Mouse (Mus musculus) C2C12 (cell line): Measurements from ENCODE around the gene Dpf1. TPM values are rescaled to one million over a fixed set of nuclear protein-coding genes. Genes with fewer than 3 reads are reported as not detected.

Source experiments
- H3K27me3 ChIP-seq: one replicate; pipeline ENCODE4 v1.6.1; 2011; ENCODE audit not compliant: control insufficient read depth, insufficient read depth, insufficient read length
- H3K36me3 ChIP-seq: one replicate; pipeline ENCODE4 v1.6.1; 2011; ENCODE audit not compliant: control insufficient read depth, insufficient read depth
- H3K4me3 ChIP-seq: one replicate; pipeline ENCODE4 v1.5.1; 2011; ENCODE audit warnings: mild to moderate bottlenecking, control low read depth; ENCODE audit not compliant: poor library complexity, insufficient read depth, severe bottlenecking
- H3K79me2 ChIP-seq: one replicate; pipeline ENCODE4 v1.6.1; 2011; ENCODE audit not compliant: control insufficient read depth, insufficient read depth
- H3K79me3 ChIP-seq: one replicate; pipeline ENCODE4 v1.6.1; 2011; ENCODE audit warnings: low read depth, control low read depth
- H3ac ChIP-seq: one replicate; pipeline ENCODE3; 2011; ENCODE audit warnings: low read depth; ENCODE audit not compliant: control insufficient read depth, insufficient read length
- CEBPB ChIP-seq: IDR thresholded peaks from one replicate; pipeline ENCODE4 v1.6.1; 2011; ENCODE audit warnings: low read depth, mild to moderate bottlenecking, control low read depth, moderate library complexity
- CTCF ChIP-seq: IDR thresholded peaks from one replicate; pipeline ENCODE4 v1.5.1; 2011; ENCODE audit not compliant: control insufficient read depth, insufficient read depth, insufficient read length
- FOSL1 ChIP-seq: IDR thresholded peaks from one replicate; pipeline ENCODE4 v1.8.0; 2011; ENCODE audit warnings: mild to moderate bottlenecking, low read length; ENCODE audit not compliant: poor library complexity, insufficient read depth, severe bottlenecking
- MAX ChIP-seq: IDR thresholded peaks from one replicate; pipeline ENCODE4 v1.6.1; 2011; ENCODE audit warnings: mild to moderate bottlenecking, control low read depth
- MYOD1 ChIP-seq: IDR thresholded peaks from one replicate; pipeline ENCODE4 v1.6.1; 2011; ENCODE audit warnings: low read depth; ENCODE audit not compliant: control insufficient read depth, insufficient read length
- MYOG ChIP-seq: IDR thresholded peaks from one replicate; pipeline ENCODE4 v1.6.1; 2011; ENCODE audit not compliant: control insufficient read depth, insufficient read length; ENCODE audit errors: extremely low read depth
- USF1 ChIP-seq: IDR thresholded peaks from one replicate; pipeline ENCODE4 v1.6.1; 2011; ENCODE audit warnings: low read depth, mild to moderate bottlenecking, control low read depth, moderate library complexity
- long read RNA-seq, 2 experiments: library from polyadenylated mRNA; unstranded; transcript quantifications; one replicate each; pipeline ENCODE4 v2.0.0; 2019 to 2020
- polyA plus RNA-seq: library from polyadenylated mRNA; unstranded; fragments of >200 nt; fragmentation: generic; extraction: Trizol; gene quantifications from one replicate; pipeline ENCODE4 v1.2.1, GENCODE M21; 2012; ENCODE audit warnings: missing spikeins

The Dpf1 gene
- polyA plus RNA-seq: 14.3 TPM
- long read RNA-seq, experiment 1, partial matches to known transcripts: 0 of 3 reads
- long read RNA-seq, experiment 1, other reads (novel, unspliced or antisense): 2 of 3 reads
- long read RNA-seq, experiment 2, partial matches to known transcripts: 0 of 6 reads
- long read RNA-seq, experiment 2, other reads (novel, unspliced or antisense): 4 of 6 reads

DNA sequence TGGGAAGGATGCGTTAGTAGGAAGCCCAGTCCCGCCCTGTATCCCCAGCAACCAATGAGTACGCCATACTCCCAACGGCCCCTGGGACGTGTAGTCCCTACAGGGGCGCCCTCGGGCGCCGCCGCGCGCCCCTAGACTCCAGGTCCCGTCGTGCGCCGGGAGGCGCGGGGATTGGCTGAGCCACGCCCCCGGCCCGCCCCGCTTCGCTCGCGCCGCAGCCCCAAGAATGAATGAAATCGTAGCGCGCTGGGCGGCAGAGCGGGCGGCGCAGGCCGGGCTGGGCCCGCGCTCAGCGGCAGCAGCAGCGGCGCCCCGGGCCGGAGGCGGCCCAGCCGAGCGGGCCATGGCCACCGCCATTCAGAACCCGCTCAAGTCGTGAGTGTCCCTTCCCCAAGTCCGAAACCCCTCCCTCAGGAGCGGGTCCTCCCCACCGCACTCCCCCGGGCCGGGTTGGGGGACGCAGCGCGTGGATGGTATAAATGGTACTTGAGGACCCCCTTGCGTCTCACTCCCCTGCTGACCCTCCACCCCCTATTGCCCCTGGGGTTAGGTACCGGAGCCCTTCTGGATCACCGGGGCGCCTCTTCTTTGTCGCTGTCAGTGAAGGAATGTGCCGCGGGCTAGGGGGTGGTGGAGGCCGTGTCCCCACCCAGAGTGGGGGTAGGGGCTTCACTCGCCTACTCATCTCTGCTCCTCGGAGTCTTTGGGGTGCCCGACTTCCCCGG is at the start of gene Dpf1:
Gene Dpf1, plus strand, starts transcription at position 214 of the 725 bp plus-strand sequence.
- Histone ChIP-seq H3K79me3 (no peaks in the 10 kb centered on the region), H3K79me2 (no peaks in the 10 kb centered on the region), H3K36me3 (no peaks in the 10 kb centered on the region), H3K27me3 (no peaks in the 10 kb centered on the region), H3K4me3 (peak within 1 kb of the TSS; percentile 53), H3ac (peak within 1 kb of the TSS; percentile 90)
- TF ChIP-seq CEBPB: no peak
- no peak for TF ChIP-seq CTCF
- TF ChIP-seq MYOG: no peak
- no peak for TF ChIP-seq USF1
- no peak for TF ChIP-seq MAX
- no peak for TF ChIP-seq FOSL1
- no peak for TF ChIP-seq MYOD1

DNA sequence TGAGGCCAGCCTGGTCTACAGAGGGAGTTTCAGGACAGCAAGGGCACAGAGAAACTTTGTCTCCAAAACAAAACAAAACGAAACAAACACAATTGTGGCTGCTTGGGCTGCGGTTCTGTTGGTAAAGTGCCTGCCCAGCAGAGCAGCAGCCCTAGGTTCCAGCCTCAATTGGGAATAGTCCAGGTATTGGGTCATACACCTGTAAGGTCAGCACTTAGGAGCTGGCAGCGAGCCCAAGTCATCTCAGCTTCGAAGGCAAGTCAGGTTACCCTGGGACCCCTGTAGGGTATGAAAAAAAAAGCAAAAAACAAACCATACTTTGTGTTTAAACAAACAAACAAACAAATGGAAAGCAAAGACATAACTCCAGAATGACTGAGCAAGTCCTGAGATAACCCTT is 47.9 kb upstream of the Dpf1 start:
- TF ChIP-seq CTCF: no peak
- Histone ChIP-seq H3K4me3 (no peak overlapping the region), H3K36me3 (no peaks in the 10 kb centered on the region), H3ac (no peak overlapping the region), H3K27me3 (peaks cover 5% of the 10 kb centered on the region), H3K79me3 (no peaks in the 10 kb centered on the region), H3K79me2 (no peaks in the 10 kb centered on the region)

- Histone ChIP-seq H3ac (no peak overlapping the region), H3K36me3 (no peaks in the 10 kb centered on the region), H3K79me3 (no peaks in the 10 kb centered on the region), H3K79me2 (no peaks in the 10 kb centered on the region), H3K27me3 (peaks cover 8% of the 10 kb centered on the region), H3K4me3 (no peak overlapping the region)
- TF ChIP-seq CTCF: no peak
- TF ChIP-seq USF1: no peak
- no peak for TF ChIP-seq MYOD1
- no peak for TF ChIP-seq FOSL1
- no peak for TF ChIP-seq MYOG
- no peak for TF ChIP-seq CEBPB
- no peak for TF ChIP-seq MAX
These were observed 46.4 kb upstream of the Dpf1 start for GRCm38 (mm10) chr7:29257368-29257767.

DNA sequence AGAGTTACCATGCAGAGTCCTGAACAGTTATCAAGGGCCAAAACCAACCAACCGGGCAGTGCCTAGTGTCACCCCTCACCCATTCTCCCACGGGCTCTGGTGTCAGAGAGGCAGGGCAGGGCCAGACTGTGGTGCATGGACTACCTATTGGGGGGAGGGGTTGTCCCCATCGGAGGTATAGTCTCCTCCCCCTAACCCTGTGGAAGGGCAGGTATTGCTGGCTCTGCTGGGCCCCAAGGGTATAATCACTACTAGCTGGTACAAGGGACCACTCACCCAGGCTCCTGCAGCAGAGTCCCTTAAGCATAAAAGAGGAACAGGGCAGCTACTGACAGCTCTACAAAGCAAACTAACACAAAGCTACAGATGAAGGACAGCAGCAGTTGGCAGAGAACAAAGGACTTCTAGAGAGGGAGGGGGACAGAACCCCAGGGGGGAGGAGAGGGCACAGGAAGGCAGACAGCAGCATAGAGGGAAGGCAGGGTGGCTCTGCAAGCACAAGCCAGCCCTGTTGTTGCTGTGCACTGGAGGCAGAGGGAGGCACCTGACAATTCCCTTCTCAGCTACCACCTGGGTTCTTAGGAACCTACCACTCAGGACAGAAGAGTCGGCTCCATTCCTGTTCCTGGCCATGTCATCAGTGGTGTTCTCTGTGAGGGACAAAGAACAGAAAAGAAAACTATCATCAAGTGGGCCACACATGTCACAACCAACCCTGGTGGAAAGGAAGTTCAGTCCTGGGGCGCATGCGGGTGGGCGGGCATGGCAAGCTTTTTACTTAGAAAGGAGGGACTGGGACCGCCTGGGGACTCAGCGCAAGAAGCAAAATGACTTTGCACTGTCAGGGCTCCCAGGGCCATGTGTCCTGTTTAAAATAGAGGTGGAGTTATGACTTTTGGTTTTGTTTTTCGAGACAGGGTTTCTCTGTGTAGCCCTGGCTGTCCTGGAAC is 43.7 kb upstream of the Dpf1 start:
- no peaks in the 10 kb centered on the region for H3K79me2 ChIP-seq
- H3K27me3 ChIP-seq: peaks cover 20% of the 10 kb centered on the region
- no peak overlapping the region for H3ac ChIP-seq
- no peak overlapping the region for H3K4me3 ChIP-seq
- H3K79me3 ChIP-seq: no peaks in the 10 kb centered on the region
- H3K36me3 ChIP-seq: no peaks in the 10 kb centered on the region
- TF ChIP-seq MYOD1: no peak
- no peak for TF ChIP-seq MAX
- TF ChIP-seq FOSL1: no peak
- TF ChIP-seq CEBPB: no peak
- TF ChIP-seq USF1: no peak
- TF ChIP-seq CTCF: no peak
- TF ChIP-seq MYOG: no peak

DNA sequence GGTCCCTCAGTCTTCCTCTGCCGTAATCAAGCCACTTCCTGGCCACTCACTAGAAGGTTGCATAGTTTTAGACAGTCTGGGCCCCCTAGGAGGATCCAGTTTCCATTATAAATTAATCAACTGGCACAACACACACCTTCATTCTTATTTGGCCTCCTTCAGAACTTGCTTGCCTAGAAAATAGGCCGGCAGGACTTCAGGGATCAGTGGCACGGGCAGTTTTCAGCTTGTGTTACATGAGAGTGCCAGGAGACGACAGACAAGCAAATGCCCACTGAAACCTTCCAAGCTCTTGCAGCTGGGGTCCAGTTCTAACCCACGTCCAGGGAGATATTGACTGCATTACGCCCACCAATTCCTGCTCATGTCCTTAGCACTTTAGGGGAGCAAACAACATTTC is 41.6 kb upstream of the Dpf1 start:
- Histone ChIP-seq H3ac (no peak overlapping the region), H3K27me3 (peaks cover 27% of the 10 kb centered on the region), H3K4me3 (no peak overlapping the region), H3K36me3 (no peaks in the 10 kb centered on the region), H3K79me2 (no peaks in the 10 kb centered on the region), H3K79me3 (no peaks in the 10 kb centered on the region)
- TF ChIP-seq CTCF (no peak), FOSL1 (no peak), USF1 (no peak)

- H3K27me3 ChIP-seq: peaks cover 27% of the 10 kb centered on the region
- TF ChIP-seq CTCF: no peak
- no peak for TF ChIP-seq CEBPB
- TF ChIP-seq MYOG: no peak
- no peak for TF ChIP-seq MYOD1
- no peak for TF ChIP-seq MAX
- no peak for TF ChIP-seq FOSL1
- TF ChIP-seq USF1: no peak
- H3K4me3 ChIP-seq: no peak overlapping the region
- no peak overlapping the region for H3ac ChIP-seq
- H3K79me3 ChIP-seq: no peaks in the 10 kb centered on the region
- H3K79me2 ChIP-seq: no peaks in the 10 kb centered on the region
- H3K36me3 ChIP-seq: no peaks in the 10 kb centered on the region
These were observed 39.9 kb upstream of the Dpf1 start for GRCm38 (mm10) chr7:29263831-29264230.
